Mouse (Mus musculus) liver, embryonic 16.5 days (tissue): Measurements from ENCODE around the gene Pigb. TPM values are rescaled to one million over a fixed set of nuclear protein-coding genes. Genes with fewer than 3 reads are reported as not detected.
"Not testable (repeated sequence)": the region's sequence is repeated elsewhere in the genome, so short reads cannot be mapped to it uniquely, and the experiment has no call there.

Experiments used
- ATAC-seq: fragments of 200-750 bp; cut with Nextera tagmentation; 2 replicates; pipeline ENCODE4 v1.8.0; 2017; ENCODE audit warnings: low read depth, mild to moderate bottlenecking, moderate number of reproducible peaks, moderate library complexity
- H3K27ac ChIP-seq: fragments of 300-500 bp; sonication (generic); 2 replicates; pipeline ENCODE4 v1.5.1; 2014; ENCODE audit warnings: mild to moderate bottlenecking, low read length
- H3K27me3 ChIP-seq: fragments of 300-500 bp; sonication (generic); 2 replicates; pipeline ENCODE4 v1.6.1; 2014; ENCODE audit warnings: low read depth, low read length, mixed read lengths; ENCODE audit not compliant: control insufficient read depth, insufficient read depth
- H3K36me3 ChIP-seq: fragments of 300-500 bp; sonication (generic); 2 replicates; pipeline ENCODE4 v1.6.1; 2014; ENCODE audit warnings: mild to moderate bottlenecking; ENCODE audit not compliant: control insufficient read depth, insufficient read depth
- H3K4me1 ChIP-seq: fragments of 300-500 bp; sonication (generic); 2 replicates; pipeline ENCODE4 v1.6.1; 2014; ENCODE audit warnings: low read depth, low read length, mixed read lengths; ENCODE audit not compliant: control insufficient read depth
- H3K4me2 ChIP-seq: fragments of 300-500 bp; sonication (generic); 2 replicates; pipeline ENCODE4 v1.6.1; 2014; ENCODE audit warnings: low read depth, low read length, mixed read lengths
- H3K4me3 ChIP-seq: fragments of 300-500 bp; sonication (generic); 2 replicates; pipeline ENCODE4 v1.5.1; 2014; ENCODE audit warnings: low read depth, mild to moderate bottlenecking, low read length
- H3K9ac ChIP-seq: fragments of 300-500 bp; sonication (generic); 2 replicates; pipeline ENCODE4 v1.6.1; 2014; ENCODE audit warnings: low read depth, low read length
- H3K9me3 ChIP-seq: fragments of 300-500 bp; sonication (generic); replicated peaks from 2 replicates; pipeline ENCODE4 v1.6.1; 2016; ENCODE audit warnings: low read length; ENCODE audit not compliant: control insufficient read depth
- WGBS: fragments of 180-500 bp; shearing (Covaris S2); extraction: QIAGEN DNeasy Blood & Tissue Kit; methylation state at CpG from one replicate; pipeline ENCODE4 v1.1.7; 2014; ENCODE audit not compliant: insufficient replicate concordance; 5-methylcytosine and 5-hydroxymethylcytosine counted together
- polyA plus RNA-seq: library from polyadenylated mRNA; unstranded; fragments of >200 nt; fragmentation: Nextera tagmentation; extraction: Ambion mirVana; gene quantifications from 2 replicates; pipeline ENCODE4 v1.2.1, GENCODE M21; 2015

The Pigb gene
- 4.7 and 5.0 TPM in 2 replicates for polyA plus RNA-seq

DNA sequence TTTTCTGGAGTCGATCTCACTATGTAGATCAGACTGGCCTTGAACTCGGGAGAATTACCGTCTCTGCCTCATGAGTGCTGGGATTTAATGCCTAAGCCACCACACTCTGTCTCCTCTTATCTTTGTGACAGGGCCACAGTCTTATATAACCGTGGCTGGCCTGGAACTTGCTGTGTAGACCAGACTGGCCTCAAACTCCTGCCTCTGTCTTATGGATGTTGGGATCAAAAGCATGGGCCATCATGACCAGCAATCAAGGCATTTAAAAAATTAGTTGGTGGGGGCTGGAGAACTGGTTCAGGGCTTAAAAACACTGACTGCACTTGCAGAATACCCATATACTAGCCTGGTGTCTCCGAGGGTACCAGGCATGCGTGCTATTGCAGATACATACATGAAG lies at the start of gene Pigb:
Gene Pigb, minus strand, starts transcription at position 299 of the 400 bp plus-strand sequence.
- Histone ChIP-seq H3K4me3 (peak within 1 kb of the TSS; percentile 91), H3K9ac (peak within 1 kb of the TSS; percentile 88), H3K4me1 (peaks cover 21% of the 10 kb centered on the region), H3K36me3 (no peaks in the 10 kb centered on the region), H3K9me3 (no peaks in the 10 kb centered on the region), H3K27ac (peak within 1 kb of the TSS; percentile 68), H3K4me2 (peak within 1 kb of the TSS; percentile 79), H3K27me3 (no peaks in the 10 kb centered on the region)
- 23% methylated on average over 6 of the region's 6 CpGs for WGBS
- ATAC-seq = no peak

DNA sequence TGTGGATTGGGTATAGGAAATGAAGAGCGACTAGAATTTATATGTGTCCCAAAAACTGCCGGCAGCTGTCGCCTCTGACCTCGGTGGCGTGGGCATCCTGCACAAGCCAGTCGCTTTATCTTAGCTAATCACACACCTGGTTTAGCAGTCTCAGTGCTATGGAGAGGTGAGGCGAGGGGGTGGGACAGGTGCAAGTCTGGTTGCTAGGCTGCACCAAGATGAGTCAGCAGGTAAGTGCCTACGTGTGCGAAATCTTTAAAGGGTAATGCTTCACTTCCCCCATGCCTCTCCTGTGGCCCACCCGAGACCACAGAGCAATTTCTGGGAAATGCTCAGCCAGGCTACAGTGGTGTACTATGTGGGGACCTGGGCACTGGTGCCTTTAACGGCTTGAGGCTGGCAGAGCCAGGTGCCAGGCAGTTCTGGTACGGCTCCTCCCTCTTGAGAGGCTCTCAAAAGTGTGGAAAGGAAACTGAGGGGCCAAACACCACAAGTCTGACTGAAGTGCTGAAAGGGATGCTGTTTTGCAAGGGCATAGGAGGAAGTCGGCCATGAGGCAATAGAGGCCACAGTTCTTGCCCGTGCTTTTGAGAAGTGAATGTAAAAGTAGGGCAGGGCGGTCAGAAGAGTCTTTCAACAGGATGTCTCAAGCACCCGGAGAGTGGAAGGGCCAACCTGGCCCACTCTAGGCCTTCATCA lies 49.2 kb upstream of the Pigb start:
- Histone ChIP-seq H3K36me3 (no peaks in the 10 kb centered on the region), H3K27ac (peak overlapping the region; percentile 31; the same call in 1 of the 2 replicates), H3K4me3 (no peak overlapping the region), H3K27me3 (no peaks in the 10 kb centered on the region), H3K9me3 (no peaks in the 10 kb centered on the region), H3K4me2 (no peak overlapping the region; the same call in 1 of the 2 replicates), H3K4me1 (no peaks in the 10 kb centered on the region), H3K9ac (no peak overlapping the region)
- ATAC-seq = peak; percentile 54
- WGBS = 32% methylated on average over 16 of the region's 16 CpGs

DNA sequence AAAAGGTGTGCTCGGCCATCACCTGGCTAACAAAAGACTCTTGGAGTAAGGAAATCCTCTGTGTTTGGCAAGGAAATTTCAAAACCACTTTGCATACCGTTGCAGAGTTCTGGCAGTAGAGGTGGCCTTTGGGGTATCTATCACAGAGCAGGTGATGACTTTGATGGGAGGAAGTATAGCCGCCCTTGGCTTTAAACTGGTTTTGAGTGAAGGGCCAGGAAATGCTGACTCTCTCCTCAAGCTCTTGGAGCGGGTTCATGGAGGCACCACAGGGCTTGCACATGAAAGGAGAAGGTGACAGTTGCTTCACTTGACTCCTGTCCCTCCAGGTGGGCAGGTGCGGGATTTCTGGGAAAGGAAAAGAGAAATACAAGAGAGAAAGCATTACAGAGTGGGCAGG lies 47.4 kb upstream of the Pigb start:
- Histone ChIP-seq H3K4me3 (no peak overlapping the region), H3K9ac (no peak overlapping the region), H3K4me1 (no peaks in the 10 kb centered on the region; the same call in 1 of the 2 replicates), H3K36me3 (no peaks in the 10 kb centered on the region), H3K4me2 (no peak overlapping the region), H3K27ac (no peak overlapping the region), H3K9me3 (no peaks in the 10 kb centered on the region), H3K27me3 (no peaks in the 10 kb centered on the region)
- 50% methylated on average over 5 of the region's 5 CpGs for WGBS
- ATAC-seq = no peak

DNA sequence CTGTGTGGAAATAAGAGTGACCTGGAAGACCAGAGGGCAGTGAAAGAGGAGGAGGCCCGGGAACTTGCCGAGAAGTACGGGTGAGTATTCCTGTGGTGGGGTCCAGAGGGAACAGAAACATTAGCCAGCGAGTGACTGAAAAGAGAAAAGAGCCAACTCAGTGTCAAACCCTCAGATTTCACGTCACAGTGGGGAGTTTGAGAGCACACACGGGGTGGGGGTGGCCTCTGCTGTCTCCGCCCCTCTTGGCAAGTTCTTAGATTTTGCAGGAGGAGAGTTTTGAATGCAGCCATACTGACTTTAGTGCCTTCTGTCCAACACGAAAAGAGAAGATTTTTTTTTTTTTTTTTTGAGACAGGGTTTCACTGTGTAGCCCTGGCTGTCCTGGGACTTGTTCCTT lies 46.9 kb upstream of the Pigb start:
- Histone ChIP-seq H3K36me3 (no peaks in the 10 kb centered on the region), H3K27me3 (no peaks in the 10 kb centered on the region), H3K9ac (no peak overlapping the region), H3K4me3 (no peak overlapping the region), H3K4me1 (no peaks in the 10 kb centered on the region; the same call in 1 of the 2 replicates), H3K4me2 (no peak overlapping the region), H3K9me3 (no peaks in the 10 kb centered on the region), H3K27ac (0 out of 2 replicates have a peak overlapping the region, but pooled peaks have one; percentile 39)
- 52% methylated on average over 8 of the region's 8 CpGs for WGBS
- no peak for ATAC-seq

DNA sequence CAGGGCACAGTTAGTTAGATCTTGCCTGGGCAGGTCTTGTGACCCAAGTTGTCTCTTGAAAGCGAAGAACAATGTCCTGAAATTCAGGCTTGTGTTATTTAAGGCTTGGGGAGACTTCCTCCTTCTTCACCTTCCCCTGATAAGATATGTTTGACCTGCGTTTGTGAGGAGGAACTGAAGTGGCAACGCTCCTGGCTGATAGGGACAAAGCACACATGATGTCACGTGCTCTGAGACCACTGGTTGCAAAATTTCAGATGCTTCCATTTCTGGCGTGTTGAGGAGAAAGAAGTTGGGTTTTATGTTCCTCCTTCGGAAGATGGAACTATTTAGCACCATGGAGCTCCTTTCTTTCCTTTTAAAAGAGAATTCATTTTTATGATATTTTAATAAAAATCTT lies 45.7 kb upstream of the Pigb start:
- Histone ChIP-seq H3K9ac (no peak overlapping the region), H3K9me3 (no peaks in the 10 kb centered on the region), H3K27me3 (no peaks in the 10 kb centered on the region), H3K27ac (peak overlapping the region; percentile 50), H3K4me1 (no peaks in the 10 kb centered on the region; the same call in 1 of the 2 replicates), H3K36me3 (no peaks in the 10 kb centered on the region), H3K4me2 (no peak overlapping the region), H3K4me3 (no peak overlapping the region)
- WGBS = 15% methylated on average over 6 of the region's 6 CpGs
- 0 out of 2 replicates have a peak, but pooled peaks have one; percentile 15 for ATAC-seq

DNA sequence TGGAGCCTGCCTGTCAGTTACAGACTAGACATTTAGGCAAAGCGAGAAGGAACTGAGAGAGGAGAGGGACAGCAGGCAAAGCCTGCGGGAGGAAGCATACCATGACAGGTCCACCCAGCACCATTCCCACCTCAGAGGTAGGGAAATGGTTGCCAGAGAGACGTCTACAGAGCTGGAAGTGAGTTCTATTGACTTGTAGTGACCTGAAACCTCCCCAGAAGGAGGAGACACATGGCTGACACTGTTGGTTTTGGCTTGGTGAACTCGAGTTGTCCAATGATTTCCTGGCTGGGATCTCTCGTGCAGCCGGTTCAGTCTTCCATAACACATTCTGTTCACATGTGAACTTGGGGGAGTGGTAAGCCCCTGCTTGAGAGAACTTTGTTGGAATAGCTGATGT lies 43.8 kb upstream of the Pigb start:
- Histone ChIP-seq H3K36me3 (no peaks in the 10 kb centered on the region), H3K4me2 (no peak overlapping the region), H3K27ac (no peak overlapping the region), H3K9me3 (no peaks in the 10 kb centered on the region), H3K4me3 (no peak overlapping the region), H3K9ac (no peak overlapping the region), H3K27me3 (no peaks in the 10 kb centered on the region), H3K4me1 (no peaks in the 10 kb centered on the region; the same call in 1 of the 2 replicates)
- 53% methylated on average over 6 of the region's 6 CpGs for WGBS
- no peak for ATAC-seq

DNA sequence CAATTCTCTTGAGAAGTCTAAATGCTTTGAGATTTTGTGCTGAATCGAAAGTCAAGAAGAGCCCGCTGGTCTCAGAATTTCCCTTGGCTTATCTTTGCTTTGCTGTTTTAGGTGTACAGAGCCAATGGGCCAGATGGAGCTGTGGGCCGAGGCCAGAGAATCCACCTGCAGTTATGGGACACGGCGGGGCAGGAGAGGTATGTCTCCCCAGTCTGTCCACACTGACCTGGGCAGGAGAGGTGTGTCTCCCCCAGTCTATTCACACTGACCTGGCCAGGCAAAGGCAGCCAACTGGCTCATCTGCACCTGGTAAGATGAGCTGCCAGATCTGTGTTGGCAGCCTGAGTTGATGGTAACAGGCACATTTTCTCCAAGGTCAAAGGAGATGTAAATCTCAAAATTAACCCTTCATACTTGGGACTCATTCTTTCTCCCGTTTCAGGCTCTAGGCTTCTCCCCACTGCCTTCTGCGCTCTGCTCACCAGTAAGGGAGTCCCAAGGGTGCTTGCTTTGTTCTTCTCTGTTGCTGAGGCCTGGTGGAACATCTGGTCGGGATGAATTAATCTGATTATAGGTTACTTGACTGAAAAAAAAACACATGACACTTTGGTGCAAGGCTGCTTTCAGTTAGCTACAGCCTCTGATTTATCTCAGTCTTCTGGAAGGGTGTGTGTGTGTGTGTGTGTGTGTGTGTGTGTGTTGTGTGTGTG lies 42.3 kb upstream of the Pigb start:
- no peak overlapping the region for H3K4me3 ChIP-seq
- no peak for ATAC-seq
- no peak overlapping the region for H3K4me2 ChIP-seq
- no peaks in the 10 kb centered on the region; the same call in 1 of the 2 replicates for H3K4me1 ChIP-seq
- no peaks in the 10 kb centered on the region for H3K27me3 ChIP-seq
- no peaks in the 10 kb centered on the region for H3K36me3 ChIP-seq
- no peaks in the 10 kb centered on the region for H3K9me3 ChIP-seq
- no peak overlapping the region for H3K9ac ChIP-seq
- 66% methylated on average over 8 of the region's 8 CpGs for WGBS
- H3K27ac ChIP-seq = no peak overlapping the region

DNA sequence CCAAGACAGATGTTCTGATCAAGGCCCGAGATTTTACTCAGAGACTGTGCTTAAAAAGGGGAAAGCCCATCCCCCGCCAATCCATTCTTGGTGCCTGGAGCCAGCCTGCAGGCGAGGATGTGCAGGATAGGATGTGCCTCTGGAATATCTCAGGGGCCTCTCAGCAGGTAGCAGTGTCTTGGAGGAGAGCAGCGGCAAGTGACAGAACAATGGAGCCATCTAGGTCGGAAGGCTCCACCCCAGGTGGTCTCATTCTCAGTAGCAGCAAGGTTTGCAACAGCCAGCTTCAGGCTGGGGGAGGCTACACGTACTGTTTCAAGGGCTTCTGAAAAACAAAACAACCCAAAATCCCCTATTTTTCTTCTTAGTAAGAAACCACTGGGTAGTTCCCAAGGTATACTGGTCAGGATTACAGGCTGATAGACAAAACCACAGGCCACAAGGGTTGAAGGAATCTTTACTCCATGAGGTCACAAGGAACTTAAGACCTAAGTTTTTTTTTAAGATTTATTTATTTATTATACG lies 39.7 kb upstream of the Pigb start:
- H3K36me3 ChIP-seq = no peaks in the 10 kb centered on the region
- no peak for ATAC-seq
- H3K4me1 ChIP-seq = no peaks in the 10 kb centered on the region; the same call in 1 of the 2 replicates
- no peaks in the 10 kb centered on the region for H3K27me3 ChIP-seq
- H3K4me2 ChIP-seq = no peak overlapping the region
- no peaks in the 10 kb centered on the region for H3K9me3 ChIP-seq
- no peak overlapping the region for H3K27ac ChIP-seq
- no peak overlapping the region for H3K9ac ChIP-seq
- WGBS = 60% methylated on average over 7 of the region's 7 CpGs
- no peak overlapping the region for H3K4me3 ChIP-seq

DNA sequence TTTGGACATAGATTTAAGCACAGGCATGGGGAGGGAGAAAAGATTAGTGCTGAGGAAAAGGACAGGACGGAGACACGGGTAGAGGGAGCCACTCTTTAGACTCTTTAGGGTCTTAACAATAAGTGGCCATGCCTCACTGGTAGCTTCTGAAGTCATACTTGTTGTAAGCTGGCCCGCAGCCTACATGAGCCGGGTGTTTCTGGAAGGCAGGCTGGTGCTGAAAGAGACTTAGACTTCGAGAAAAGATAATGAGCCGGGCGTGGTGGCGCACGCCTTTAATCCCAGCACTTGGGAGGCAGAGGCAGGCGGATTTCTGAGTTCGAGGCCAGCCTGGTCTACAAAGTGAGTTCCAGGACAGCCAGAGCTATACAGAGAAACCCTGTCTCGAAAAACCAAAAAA lies 39.2 kb upstream of the Pigb start:
- not testable (repeated sequence) for H3K27me3 ChIP-seq, ATAC-seq
- 68% methylated on average over 9 of the region's 12 CpGs for WGBS

More for the DNA sequence above, 39.2 kb upstream of the Pigb start:
- H3K4me3 ChIP-seq, H3K4me1 ChIP-seq, H3K9ac ChIP-seq, H3K27ac ChIP-seq, H3K4me2 ChIP-seq, H3K9me3 ChIP-seq, H3K36me3 ChIP-seq: not testable (repeated sequence)
